Mouse (Mus musculus) C2C12 (cell line): ENCODE measurements around the gene Cks2. TPM values are rescaled to one million over a fixed set of nuclear protein-coding genes. Genes with fewer than 3 reads are reported as not detected.
A peak's percentile ranks its signal among the peaks of the same experiment; 100 is the strongest.

Source experiments
- H3K27me3 ChIP-seq: one replicate; pipeline ENCODE4 v1.6.1; 2011; ENCODE audit not compliant: control insufficient read depth, insufficient read depth, insufficient read length
- H3K36me3 ChIP-seq: one replicate; pipeline ENCODE4 v1.6.1; 2011; ENCODE audit not compliant: control insufficient read depth, insufficient read depth
- H3K4me3 ChIP-seq: one replicate; pipeline ENCODE4 v1.5.1; 2011; ENCODE audit warnings: mild to moderate bottlenecking, control low read depth; ENCODE audit not compliant: poor library complexity, insufficient read depth, severe bottlenecking
- H3K79me2 ChIP-seq: one replicate; pipeline ENCODE4 v1.6.1; 2011; ENCODE audit not compliant: control insufficient read depth, insufficient read depth
- H3K79me3 ChIP-seq: one replicate; pipeline ENCODE4 v1.6.1; 2011; ENCODE audit warnings: low read depth, control low read depth
- H3ac ChIP-seq: one replicate; pipeline ENCODE3; 2011; ENCODE audit warnings: low read depth; ENCODE audit not compliant: control insufficient read depth, insufficient read length
- CEBPB ChIP-seq: IDR thresholded peaks from one replicate; pipeline ENCODE4 v1.6.1; 2011; ENCODE audit warnings: low read depth, mild to moderate bottlenecking, control low read depth, moderate library complexity
- CTCF ChIP-seq: IDR thresholded peaks from one replicate; pipeline ENCODE4 v1.5.1; 2011; ENCODE audit not compliant: control insufficient read depth, insufficient read depth, insufficient read length
- FOSL1 ChIP-seq: IDR thresholded peaks from one replicate; pipeline ENCODE4 v1.8.0; 2011; ENCODE audit warnings: mild to moderate bottlenecking, low read length; ENCODE audit not compliant: poor library complexity, insufficient read depth, severe bottlenecking
- MAX ChIP-seq: IDR thresholded peaks from one replicate; pipeline ENCODE4 v1.6.1; 2011; ENCODE audit warnings: mild to moderate bottlenecking, control low read depth
- MYOD1 ChIP-seq: IDR thresholded peaks from one replicate; pipeline ENCODE4 v1.6.1; 2011; ENCODE audit warnings: low read depth; ENCODE audit not compliant: control insufficient read depth, insufficient read length
- MYOG ChIP-seq: IDR thresholded peaks from one replicate; pipeline ENCODE4 v1.6.1; 2011; ENCODE audit not compliant: control insufficient read depth, insufficient read length; ENCODE audit errors: extremely low read depth
- USF1 ChIP-seq: IDR thresholded peaks from one replicate; pipeline ENCODE4 v1.6.1; 2011; ENCODE audit warnings: low read depth, mild to moderate bottlenecking, control low read depth, moderate library complexity
- long read RNA-seq, 2 experiments: library from polyadenylated mRNA; unstranded; transcript quantifications; one replicate each; pipeline ENCODE4 v2.0.0; 2019 to 2020
- polyA plus RNA-seq: library from polyadenylated mRNA; unstranded; fragments of >200 nt; fragmentation: generic; extraction: Trizol; gene quantifications from one replicate; pipeline ENCODE4 v1.2.1, GENCODE M21; 2012; ENCODE audit warnings: missing spikeins

Cks2 gene
- 167 TPM for polyA plus RNA-seq
- long read RNA-seq, experiment 1, transcript Cks2-201 (3 exons, 692 nt): major isoform, 139 of 148 reads
- long read RNA-seq, experiment 1, partial matches to known transcripts: 6 of 148 reads
- long read RNA-seq, experiment 1, other reads (novel, unspliced or antisense): 3 of 148 reads
- long read RNA-seq, experiment 2, transcript Cks2-201 (3 exons, 692 nt): major isoform, 50 of 63 reads
- long read RNA-seq, experiment 2, partial matches to known transcripts: 0 of 63 reads
- long read RNA-seq, experiment 2, other reads (novel, unspliced or antisense): 13 of 63 reads

- TF ChIP-seq MAX (peak; percentile 27), CTCF (no peak), FOSL1 (no peak), MYOG (no peak), CEBPB (no peak), MYOD1 (no peak), USF1 (peak; percentile 15)
- Histone ChIP-seq H3K79me2 (peaks cover 51% of the 10 kb centered on the region), H3K36me3 (peaks cover 18% of the 10 kb centered on the region), H3K79me3 (peaks cover 46% of the 10 kb centered on the region), H3ac (peak within 1 kb of the TSS; percentile 96), H3K4me3 (peak within 1 kb of the TSS; percentile 85), H3K27me3 (no peaks in the 10 kb centered on the region)
Measured at GRCm38 (mm10) chr13:51644829-51645789, at the start of gene Cks2. Gene Cks2 (plus strand): TSS chr13:51645232.

GRCm38 (mm10) chr13:51595404-51595803, 49.6 kb upstream of the Cks2 start:
- H3K36me3 ChIP-seq: no peaks in the 10 kb centered on the region
- peaks cover 5% of the 10 kb centered on the region for H3K27me3 ChIP-seq
- H3ac ChIP-seq: no peak overlapping the region
- H3K79me3 ChIP-seq: no peaks in the 10 kb centered on the region
- H3K4me3 ChIP-seq: no peak overlapping the region
- H3K79me2 ChIP-seq: no peaks in the 10 kb centered on the region
- TF ChIP-seq CTCF (no peak), FOSL1 (no peak), MYOG (no peak), MAX (no peak), USF1 (no peak), CEBPB (no peak), MYOD1 (no peak)

GRCm38 (mm10) chr13:51598063-51598462, 47.0 kb upstream of the Cks2 start:
- Histone ChIP-seq H3K79me3 (no peaks in the 10 kb centered on the region), H3K27me3 (peaks cover 5% of the 10 kb centered on the region), H3ac (no peak overlapping the region), H3K4me3 (no peak overlapping the region), H3K79me2 (no peaks in the 10 kb centered on the region), H3K36me3 (no peaks in the 10 kb centered on the region)
- TF ChIP-seq FOSL1: no peak
- no peak for TF ChIP-seq MYOD1
- no peak for TF ChIP-seq CEBPB
- TF ChIP-seq CTCF: no peak
- TF ChIP-seq MAX: no peak
- no peak for TF ChIP-seq MYOG
- no peak for TF ChIP-seq USF1

- Histone ChIP-seq H3K4me3 (no peak overlapping the region), H3K79me2 (no peaks in the 10 kb centered on the region), H3K79me3 (no peaks in the 10 kb centered on the region), H3K27me3 (no peaks in the 10 kb centered on the region), H3ac (no peak overlapping the region), H3K36me3 (no peaks in the 10 kb centered on the region)
- no peak for TF ChIP-seq CEBPB
- TF ChIP-seq CTCF: no peak
- no peak for TF ChIP-seq MYOG
- TF ChIP-seq USF1: no peak
Measured at GRCm38 (mm10) chr13:51600169-51600568, 44.9 kb upstream of the Cks2 start.

GRCm38 (mm10) chr13:51602764-51603163, 42.3 kb upstream of the Cks2 start:
- TF ChIP-seq MAX (no peak), MYOD1 (no peak), FOSL1 (no peak), CEBPB (no peak), CTCF (no peak), MYOG (no peak), USF1 (no peak)
- Histone ChIP-seq H3K36me3 (no peaks in the 10 kb centered on the region), H3ac (no peak overlapping the region)

More at GRCm38 (mm10) chr13:51602764-51603163, 42.3 kb upstream of the Cks2 start:
- Histone ChIP-seq H3K79me3 (no peaks in the 10 kb centered on the region), H3K27me3 (peaks cover 5% of the 10 kb centered on the region), H3K79me2 (no peaks in the 10 kb centered on the region), H3K4me3 (no peak overlapping the region)
